Mouse (Mus musculus): ENCODE measurements around the gene Slc29a1.

The Slc29a1 gene

DNA sequence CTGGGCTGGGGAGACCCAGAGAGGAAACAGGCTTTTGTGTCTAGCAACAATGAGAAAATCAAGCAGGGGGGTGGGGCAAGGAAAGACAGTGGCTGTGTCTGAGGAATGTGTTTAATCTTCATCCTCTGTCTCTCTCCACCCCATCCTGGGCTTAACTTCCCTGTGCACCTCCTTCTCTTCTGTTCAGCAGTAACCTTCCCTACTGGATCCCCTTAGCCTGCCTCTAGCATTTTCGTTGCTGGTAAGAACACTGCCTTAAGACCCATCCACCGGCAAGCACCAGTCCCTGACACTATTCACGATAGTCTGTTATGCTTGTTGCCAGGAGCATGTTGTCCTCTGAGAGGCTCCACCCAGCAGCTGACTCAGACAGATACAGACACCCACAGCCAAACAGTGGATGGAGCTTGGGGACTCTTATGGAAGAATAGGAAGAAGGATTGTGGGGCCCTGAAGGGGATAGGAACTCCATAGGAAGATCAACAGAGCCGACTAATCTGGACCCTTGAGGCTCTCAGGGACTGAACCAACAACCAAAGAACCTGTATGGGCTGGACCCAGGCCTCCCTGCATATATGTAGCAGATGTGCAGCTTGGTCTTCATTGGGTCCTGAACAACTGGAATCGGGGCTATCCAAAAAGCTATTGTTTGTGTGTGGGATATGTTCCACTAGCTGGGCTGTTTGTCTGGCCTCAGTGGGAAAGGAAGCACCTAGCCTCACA lies 10.9 kb upstream of the Slc29a1 start:
- no peak for DNase-seq

DNA sequence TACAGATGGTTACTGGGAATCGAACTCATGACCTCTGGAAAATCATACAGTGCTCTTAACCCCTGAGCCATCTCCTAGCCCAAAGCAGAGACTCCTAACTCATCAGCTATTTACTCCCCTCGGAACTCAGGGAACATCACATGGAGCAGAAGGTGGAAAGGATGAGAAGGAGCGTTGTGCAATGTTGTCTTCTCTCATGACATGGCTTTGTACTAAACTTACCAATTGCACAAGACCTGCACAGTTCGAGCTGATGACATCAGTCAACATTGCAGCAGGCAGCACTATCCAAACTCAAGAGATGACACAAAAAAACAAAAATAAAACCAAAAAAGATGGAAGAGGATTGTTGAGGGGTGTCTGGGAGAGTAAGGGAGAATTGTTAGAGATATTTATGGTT lies 9.0 kb upstream of the Slc29a1 start:
- no peak for DNase-seq

DNA sequence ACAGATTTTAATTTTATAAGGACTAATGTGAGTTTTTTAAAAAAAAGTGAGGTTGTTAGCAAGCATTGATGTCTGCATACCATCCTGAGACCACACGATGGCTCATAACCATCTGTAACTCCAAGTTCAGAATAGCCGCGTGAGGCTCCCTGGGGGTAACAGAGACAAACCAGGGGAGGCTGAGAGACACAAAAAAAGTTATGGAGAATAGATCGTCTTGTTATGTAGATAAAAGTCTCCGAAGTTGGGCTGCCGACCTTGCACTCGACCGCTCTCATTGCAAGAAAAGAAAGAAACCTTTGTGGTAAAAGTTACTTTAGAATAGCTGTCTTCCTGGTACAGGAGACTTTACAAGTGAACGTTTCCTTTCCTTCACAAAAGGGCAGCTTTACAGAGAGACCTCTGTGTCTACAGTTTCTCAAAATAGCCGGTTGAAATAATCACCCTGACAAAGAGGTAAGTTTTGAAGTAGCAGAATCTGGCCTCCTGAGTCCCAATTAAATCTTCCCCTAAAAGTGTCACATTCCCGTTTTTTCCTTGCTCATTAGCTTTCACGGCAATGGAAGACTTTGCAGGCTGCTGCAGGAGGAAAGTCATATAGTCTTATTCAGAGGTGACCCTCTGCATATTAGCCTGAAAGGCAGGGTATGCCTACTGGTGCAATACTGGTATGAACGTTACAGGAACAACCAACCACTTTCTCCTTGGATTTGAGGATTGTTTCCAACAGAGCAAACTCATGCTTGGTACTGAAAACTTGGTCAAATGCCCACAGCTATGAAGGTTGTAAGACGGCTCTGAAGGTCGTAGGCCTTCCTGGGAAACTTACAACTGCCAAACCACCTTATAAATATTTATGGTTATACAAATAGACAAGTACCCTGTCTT lies 7.8 kb upstream of the Slc29a1 start:
- no peak for DNase-seq

- DNase-seq: no peak
Observed at GRCm38 (mm10) chr17:45602984-45603383, 3.6 kb upstream of the Slc29a1 start.

DNA sequence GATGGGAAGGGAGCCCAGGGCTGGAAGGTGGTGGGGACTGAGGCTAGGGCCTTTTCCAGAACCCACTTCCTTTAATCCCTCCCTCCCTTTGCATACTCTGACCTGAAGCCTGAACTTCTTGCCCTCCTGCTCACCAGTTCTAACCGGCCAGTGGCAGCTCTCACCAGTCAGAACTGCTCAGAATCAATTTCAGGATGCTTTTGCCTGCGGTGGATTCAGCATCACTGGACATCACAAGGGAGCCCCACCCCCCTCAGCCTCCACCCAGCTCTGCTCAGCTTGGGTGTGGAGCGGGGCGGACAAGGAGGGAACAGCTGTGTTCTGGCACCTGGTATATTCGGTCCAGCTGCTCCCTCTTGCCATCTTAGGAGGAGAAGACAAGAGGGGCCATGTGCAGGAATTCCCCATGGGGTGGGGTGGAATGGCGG lies 2.5 kb upstream of the Slc29a1 start, which contains the start of gene Mymx:
Gene Mymx (minus strand): TSS at position 226 of the 428 bp plus-strand sequence.
- DNase-seq: no peak

DNA sequence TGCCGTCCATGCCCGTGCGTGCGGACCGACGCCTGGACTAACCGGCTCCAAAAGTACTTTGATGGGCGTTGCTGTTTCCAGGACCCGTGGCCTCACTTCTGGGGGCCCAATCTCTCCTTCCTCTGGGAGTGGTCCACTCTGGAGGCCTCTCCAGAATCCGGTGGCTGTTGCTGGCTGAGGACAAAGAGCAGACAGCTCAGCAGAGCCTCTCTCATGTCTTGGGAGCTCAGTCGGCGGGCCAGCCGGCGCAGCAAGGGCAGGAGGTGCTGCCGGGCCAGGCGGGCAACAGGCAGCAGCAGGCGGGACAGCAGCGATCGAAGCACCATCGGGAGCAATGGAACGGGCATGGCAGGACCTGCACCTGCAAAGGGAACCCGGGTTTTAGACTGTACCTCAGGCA lies 1.9 kb upstream of the Slc29a1 start:
- DNase-seq: no peak

- no peak for DNase-seq
Observed at GRCm38 (mm10) chr17:45600267-45600666, 861 bp upstream of the Slc29a1 start.

DNA sequence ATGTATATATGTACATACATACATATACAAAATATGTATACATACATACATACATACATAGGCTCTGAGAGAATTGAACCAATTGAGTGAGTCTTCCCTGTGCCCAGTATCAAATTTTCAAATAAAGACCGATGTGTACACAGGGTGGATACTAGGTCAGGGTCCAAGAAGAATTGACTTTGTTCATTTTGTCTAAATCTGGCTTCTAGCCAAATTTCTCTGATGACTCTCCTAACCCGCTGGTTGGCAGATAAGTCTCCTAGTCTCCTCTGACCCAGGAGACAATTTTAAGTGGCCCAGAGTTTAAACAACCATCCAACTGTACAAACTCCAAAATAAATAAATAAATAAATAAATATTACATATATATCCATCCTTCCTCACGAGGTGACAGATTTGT lies 515 bp downstream of the Slc29a1 start:
- DNase-seq: no peak

GRCm38 (mm10) chr17:45598376-45598775 lies 1.0 kb downstream of the Slc29a1 start:
- DNase-seq: no peak

- DNase-seq: no peak
Observed at GRCm38 (mm10) chr17:45597787-45598186, 1.6 kb downstream of the Slc29a1 start.

GRCm38 (mm10) chr17:45596631-45597396 lies 2.6 kb downstream of the Slc29a1 start:
- DNase-seq: peak; percentile 62 to 71

- no peak for DNase-seq
Observed at GRCm38 (mm10) chr17:45595736-45596390, 3.5 kb downstream of the Slc29a1 start.

DNA sequence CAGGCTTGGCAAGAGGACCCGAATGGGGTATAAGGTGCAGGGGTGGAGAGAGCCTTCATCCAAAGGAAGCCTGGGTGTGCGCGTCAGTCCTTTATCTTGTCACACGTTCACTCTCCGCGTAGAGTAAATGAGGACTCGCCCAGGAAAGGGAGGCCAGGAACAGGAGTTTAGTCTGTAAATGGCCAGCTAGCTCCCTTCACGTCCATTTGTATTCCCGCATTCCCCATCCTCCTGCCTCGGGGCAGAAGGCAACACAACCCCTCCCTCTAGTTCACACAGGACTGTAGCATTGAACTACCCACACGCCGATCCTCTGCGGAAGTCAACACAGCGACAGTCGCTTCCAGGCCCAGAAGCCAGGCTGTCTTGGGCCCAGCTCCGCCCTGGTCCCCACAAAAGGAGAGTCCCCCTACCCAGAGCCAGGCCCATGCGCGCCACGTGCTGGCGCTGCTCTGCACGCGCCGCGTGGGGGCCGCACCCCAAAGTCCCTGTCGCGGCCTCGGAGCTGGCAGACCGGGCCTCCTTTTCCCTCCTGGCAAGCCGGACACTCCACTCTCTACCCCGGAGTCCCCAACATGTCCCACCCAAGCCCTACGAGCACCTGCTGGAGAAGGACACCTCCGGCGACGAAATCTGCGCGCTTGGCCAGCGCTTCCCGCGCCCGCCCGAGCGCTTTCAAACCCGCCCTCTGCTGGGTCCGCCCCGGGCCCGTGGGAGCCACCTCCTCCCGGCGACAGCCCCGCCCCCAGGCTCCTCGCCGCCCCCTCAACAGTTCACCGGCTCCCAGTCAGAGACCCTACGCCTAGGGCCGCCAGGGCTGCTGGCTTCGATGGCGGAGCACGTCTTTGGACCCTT lies 4.3 kb downstream of the Slc29a1 start:
- DNase-seq: peak; percentile 87 to 90

- DNase-seq: no peak
Observed at GRCm38 (mm10) chr17:45594195-45594594, 5.2 kb downstream of the Slc29a1 start.

- DNase-seq: peak in 1 of 2 experiments; percentile 27
Observed at GRCm38 (mm10) chr17:45593479-45593878, 5.9 kb downstream of the Slc29a1 start.

GRCm38 (mm10) chr17:45592606-45593431 lies 6.6 kb downstream of the Slc29a1 start:
- no peak for DNase-seq

DNA sequence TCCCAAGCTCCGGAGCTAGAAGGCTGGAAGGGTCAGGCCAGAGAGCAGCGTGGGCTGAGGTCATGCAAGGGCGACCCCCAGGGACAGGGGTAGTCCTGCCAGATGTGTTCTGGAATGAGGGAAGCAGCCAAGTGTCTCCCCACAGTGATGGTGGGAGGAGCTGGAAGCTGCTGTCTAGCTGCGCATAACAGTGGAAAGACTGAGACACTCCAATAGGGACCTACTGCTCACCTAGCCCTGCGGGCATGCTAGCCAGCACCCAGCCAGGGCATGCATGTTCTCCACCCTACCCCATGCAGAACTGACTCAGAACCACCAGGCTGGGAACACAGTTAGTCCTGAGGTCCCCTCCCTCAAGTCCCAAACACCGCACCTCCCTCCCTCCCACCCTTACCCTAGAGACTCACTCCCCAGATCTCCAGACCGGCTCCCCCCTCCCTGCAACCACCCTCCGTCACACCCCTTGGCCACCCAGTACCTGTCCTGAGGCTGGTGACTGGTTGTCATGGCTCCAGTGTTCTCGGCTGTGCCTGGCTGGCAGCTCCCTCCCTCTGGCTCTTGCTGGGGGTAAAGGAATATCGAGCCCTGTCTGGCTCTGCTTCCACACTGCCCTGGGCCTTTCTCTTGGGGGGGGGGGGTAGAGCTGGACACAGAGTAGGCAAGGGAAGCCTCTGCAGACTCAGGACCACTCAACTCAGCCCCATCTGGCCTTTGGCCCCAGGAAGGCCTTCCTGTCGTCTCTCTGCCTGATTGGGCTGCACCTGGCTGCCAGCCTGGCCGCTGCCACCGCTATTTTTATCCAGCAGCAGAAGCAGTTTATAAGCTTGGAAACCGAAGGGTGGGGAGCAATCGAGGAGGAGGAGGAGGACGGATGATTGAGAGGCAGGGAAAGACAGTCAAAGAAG lies 7.5 kb downstream of the Slc29a1 start:
- peak in 1 of 2 experiments; percentile 27 for DNase-seq

- no peak for DNase-seq
Observed at GRCm38 (mm10) chr17:45590410-45590809, 9.0 kb downstream of the Slc29a1 start.

GRCm38 (mm10) chr17:45589844-45590243 lies 9.6 kb downstream of the Slc29a1 start:
- DNase-seq: no peak

Measured in thymus, postnatal 36 days (tissue).